Mouse (Mus musculus): ENCODE results near the gene Epb41l4b.

Epb41l4b gene

DNA sequence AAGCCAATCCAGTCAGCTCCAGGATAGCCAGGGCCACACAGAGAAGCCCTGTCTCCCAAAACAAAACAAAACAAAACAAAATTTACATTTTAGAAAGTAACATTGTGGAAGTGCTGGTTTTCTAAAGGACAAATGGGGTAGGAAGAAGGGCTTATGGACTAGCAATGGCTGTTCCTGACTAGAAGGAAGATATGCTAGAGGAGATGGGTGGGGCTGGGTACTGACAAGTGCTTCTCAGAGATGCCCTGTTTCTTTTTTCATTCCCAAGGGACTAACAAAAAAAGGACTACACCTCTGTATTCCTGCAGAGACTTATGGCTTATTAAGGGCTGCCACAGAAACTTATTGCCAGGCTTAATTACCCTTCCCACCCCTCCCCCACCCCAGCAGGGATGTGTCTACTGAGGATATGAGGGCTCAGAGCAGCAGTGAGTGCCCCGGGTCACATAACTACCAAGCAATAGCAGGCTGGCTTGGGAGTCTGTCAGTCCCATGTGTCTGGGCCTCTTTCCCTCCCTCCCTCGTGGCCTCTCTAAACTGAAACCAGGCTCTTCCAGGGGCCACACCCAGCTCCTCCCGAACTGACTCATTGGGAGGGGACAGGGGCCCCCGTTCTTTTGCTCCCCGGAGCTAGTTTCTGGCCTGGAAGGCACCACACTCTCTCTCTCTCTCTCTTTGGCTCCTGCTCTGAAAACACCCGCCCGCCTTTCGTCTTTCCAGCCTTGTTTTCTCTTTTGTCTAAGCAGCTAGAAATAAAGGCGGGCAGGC, 10.0 kb upstream of the Epb41l4b start:
- DNase-seq (ENCODE audit: low read depth, low spot score), result peak; percentile 80

- no peak for DNase-seq (ENCODE audit: low read depth, low spot score)
Observed at GRCm38 (mm10) chr4:57148182-57148581, 4.9 kb upstream of the Epb41l4b start.

DNA sequence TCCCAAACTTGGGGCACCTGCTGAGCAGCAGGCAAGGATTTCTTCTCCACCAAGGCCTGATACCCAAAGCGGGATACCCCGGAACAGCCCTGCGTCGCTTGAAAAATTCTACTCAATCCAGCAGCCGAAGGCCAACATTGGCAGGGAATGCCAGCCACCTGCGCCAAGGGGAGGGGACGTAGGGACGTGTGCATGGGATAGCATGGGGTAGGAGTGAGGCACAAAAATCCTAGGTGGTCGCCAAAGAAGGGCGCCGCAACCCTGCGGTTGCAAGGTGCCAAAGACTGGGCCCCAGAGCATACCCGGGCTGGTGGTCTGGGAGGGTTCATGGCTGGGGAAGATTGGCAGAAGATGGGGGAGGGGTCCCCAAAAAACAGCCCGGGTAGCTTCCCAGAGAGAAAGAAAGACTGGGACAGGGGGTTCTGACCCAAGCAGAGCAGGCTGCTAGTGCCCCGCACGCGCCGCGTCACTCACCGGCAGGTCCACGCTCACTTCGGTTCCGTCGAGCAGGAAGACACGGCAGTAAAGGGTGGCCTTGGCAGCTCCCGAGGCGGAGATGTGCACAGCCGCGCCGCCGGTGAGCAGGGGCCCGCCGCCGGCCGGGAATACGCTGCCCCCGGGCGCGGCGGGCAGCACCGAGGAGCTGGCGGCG, 737 bp downstream of the Epb41l4b start:
- DNase-seq (ENCODE audit: low read depth, low spot score), result no peak

- no peak for DNase-seq (ENCODE audit: low read depth, low spot score)
Observed at GRCm38 (mm10) chr4:57141908-57142361, 1.3 kb downstream of the Epb41l4b start.

DNA sequence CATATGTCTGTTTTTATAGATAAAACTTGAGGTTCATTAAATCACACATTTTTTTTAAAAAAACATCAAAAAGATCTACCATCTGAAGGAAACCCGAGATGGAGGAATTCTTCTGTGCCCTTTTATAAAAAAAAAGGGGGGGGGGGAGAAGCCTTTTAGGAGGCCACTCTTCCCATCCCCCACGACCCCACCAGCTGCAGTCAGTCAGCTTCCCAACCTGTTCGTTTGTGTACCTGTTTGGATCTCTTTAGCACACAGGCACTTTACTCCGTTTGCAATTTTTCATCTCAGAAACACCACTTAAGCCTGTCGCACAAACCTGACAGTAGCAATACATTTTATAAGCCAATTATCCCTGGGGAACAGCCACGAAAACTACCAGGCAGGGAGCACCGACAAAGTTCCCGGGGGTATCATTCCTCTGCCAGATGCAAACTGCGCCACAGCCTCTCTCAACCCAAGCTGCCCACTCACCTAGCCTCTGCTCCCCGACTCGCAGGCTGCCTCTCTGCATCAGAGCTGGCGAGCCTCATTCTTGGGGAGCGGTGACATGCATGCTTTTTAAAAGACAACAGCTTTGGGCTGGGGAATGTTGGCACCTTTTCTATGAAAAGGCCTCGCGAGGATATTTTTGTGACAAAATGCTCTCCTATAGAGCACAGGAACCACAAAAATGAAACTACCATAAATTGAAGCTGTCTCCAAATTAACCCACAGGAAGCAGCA, 2.1 kb downstream of the Epb41l4b start:
- no peak for DNase-seq (ENCODE audit: low read depth, low spot score)

GRCm38 (mm10) chr4:57140200-57140799, 2.9 kb downstream of the Epb41l4b start:
- DNase-seq (ENCODE audit: low read depth, low spot score), result no peak

DNA sequence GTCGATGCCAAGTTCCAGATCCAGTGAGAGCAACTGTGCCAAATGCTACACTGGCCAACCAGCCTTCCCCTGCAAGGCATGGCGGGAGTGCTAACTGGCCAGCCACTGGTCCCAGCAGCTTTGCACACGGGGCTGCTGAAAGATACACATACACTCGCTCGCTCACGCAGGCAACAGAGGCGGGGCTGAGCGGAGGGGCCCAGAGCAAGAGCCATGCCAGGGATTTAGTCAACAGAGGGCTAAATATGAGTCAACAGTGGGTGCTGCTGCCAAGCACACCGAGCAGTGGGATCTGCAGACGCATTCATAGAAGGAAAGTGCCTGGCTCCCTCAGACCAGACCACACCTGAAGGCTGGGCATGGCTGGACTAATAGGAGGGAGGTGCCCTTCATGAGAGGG, 3.8 kb downstream of the Epb41l4b start:
- no peak for DNase-seq (ENCODE audit: low read depth, low spot score)

DNA sequence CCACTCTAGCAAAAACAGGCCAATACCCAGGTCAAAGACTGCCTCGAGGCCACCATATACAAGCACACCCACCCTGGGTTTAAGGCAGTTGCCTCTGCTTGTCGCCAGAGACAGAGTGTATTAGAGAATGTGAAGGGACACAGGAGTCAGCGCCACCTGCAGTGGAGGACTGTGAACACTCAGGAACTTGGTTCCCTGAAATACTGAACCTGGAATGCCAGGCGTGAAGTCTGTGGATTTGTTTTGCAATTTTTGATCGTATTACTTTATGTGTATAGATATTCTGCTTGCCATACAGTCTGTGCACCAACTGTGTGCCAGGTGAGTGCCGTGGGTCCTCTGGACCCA, 5.2 kb downstream of the Epb41l4b start:
- DNase-seq (ENCODE audit: low read depth, low spot score), result no peak

DNA sequence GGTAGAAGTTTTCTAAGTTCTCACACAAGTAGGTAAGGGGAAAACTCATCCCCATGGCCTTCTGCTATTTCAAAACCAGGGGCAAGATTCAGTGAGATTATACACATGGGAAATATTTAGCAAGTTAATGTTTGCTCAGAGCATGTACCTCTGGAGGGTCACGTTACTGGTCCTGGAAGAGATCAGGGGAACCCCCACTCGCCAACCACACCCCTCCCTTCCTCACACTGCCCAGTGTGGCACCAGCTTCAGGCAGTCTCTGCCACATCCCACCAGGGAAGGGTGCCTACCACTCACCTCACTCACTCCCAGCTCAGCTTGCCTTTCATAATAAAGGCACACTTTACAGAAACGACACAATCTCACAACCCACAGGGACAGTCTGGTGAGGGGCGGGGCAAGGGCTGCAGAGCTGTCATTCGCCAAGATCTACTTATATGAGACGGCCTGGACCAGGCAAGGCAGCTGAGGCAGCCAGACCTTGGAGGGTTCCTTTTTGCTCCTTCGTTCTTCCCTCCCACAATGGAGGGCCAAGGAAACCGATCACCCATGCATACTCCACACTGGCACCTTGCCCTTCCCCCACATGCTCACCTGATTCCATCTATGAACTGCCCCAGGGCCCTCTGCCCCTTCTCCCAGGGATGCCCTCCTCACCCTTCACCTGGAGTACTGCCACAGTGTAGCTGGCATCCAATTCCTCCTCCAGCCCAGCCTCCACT, 5.7 kb downstream of the Epb41l4b start:
- no peak for DNase-seq (ENCODE audit: low read depth, low spot score)

DNA sequence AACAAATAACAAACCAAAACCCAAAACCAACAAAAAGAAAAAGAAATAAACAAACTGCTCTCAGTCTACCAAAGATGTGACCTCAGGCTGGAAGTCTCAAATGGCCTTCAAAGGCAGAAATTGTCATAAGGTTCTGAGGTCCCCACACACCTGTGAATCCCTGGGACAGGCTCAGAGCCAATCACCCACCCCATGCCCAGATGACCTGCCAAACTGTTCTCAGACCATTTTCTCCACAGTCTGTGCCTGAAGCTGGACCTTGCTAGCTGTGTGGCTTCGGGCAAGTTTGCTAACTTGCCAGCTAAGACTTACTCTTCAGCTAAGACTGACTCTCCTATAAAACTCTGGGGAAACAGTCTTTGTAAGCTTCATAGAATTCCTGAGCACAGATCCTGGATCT, 7.8 kb downstream of the Epb41l4b start:
- no peak for DNase-seq (ENCODE audit: low read depth, low spot score)

- DNase-seq (ENCODE audit: low read depth, low spot score), result no peak
Observed at GRCm38 (mm10) chr4:57134554-57134953, 8.7 kb downstream of the Epb41l4b start.

- no peak for DNase-seq (ENCODE audit: low read depth, low spot score)
Observed at GRCm38 (mm10) chr4:57131839-57132238, 11.4 kb downstream of the Epb41l4b start.

DNA sequence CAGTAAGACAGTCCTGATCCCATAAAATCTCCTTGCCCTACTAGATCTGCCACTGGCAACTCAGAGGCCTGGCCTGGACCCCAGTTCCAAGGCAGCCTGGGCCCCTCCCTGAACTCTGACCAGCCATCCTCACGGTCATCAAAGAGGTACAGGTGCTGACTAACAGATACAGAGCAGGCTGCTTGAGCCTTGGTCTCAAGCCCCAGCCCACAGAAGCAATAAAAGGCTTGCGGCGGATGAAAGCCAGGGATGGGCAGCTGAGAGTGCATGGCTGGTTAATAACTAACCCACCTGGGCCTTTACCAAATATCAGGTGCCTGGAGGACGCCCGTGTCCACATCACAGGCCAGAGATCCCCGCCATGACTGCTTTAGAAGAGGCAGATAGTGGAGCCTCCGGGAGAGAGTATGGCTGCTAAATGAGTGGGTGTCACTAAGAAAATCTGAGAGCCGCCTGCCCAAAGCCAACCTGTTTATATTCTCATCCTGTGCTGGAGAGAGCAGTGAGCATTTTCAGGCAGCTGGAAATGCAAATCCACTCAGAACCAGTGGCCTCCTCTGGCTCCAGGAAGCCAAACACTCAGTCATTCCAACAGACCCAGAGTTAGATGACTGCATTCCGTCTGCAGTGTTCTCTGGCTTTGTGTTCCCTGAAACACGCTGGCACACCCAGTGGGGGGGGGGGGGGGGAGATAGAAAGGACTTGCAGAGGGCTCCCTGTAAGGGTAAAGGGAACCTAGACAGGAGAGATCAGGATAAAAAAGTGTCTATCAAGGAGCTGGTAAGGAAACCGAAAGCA, 13.3 kb downstream of the Epb41l4b start:
- no peak for DNase-seq (ENCODE audit: low read depth, low spot score)

GRCm38 (mm10) chr4:57123003-57123402, 20.2 kb downstream of the Epb41l4b start:
- DNase-seq (ENCODE audit: low read depth, low spot score), result no peak

GRCm38 (mm10) chr4:57122166-57122565, 21.1 kb downstream of the Epb41l4b start:
- no peak for DNase-seq (ENCODE audit: low read depth, low spot score)

GRCm38 (mm10) chr4:57120563-57120962, 22.7 kb downstream of the Epb41l4b start:
- DNase-seq (ENCODE audit: low read depth, low spot score), result no peak

GRCm38 (mm10) chr4:57119976-57120375, 23.3 kb downstream of the Epb41l4b start:
- no peak for DNase-seq (ENCODE audit: low read depth, low spot score)

DNA sequence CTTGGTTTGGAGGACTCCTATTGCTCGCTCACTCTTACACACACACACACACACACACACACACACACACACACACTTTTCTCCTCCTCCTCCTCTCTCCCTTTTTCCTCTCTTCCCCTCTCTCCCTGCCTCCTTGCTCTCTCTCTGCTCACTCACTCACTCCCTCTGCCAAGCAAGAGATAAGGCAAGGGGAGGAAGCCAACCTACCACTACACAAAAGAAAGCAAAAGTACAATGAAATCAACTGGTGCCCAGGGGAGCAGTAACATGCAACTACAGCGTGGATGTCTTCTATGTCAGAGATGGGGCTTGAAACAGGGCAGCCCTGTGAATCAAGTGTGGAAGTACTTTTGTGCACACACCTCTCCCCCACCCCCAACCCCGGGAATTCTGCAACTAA, 24.4 kb downstream of the Epb41l4b start:
- DNase-seq (ENCODE audit: low read depth, low spot score), result no peak

GRCm38 (mm10) chr4:57116278-57116677, 27.0 kb downstream of the Epb41l4b start:
- peak; percentile 52 for DNase-seq (ENCODE audit: low read depth, low spot score)
